Mouse (Mus musculus) liver, embryonic 14.5 days (tissue): ENCODE results near the gene Ankrd11.

ENCODE experiments used
- CTCF ChIP-seq: IDR thresholded peaks from 2 replicates; pipeline ENCODE4 v1.5.1; 2016; ENCODE audit warnings: antibody characterized with exemption, low read depth, control low read depth
- EP300 ChIP-seq: IDR thresholded peaks from 2 replicates; pipeline ENCODE4 v1.6.1; 2016; ENCODE audit warnings: antibody characterized with exemption, low read depth

DNA sequence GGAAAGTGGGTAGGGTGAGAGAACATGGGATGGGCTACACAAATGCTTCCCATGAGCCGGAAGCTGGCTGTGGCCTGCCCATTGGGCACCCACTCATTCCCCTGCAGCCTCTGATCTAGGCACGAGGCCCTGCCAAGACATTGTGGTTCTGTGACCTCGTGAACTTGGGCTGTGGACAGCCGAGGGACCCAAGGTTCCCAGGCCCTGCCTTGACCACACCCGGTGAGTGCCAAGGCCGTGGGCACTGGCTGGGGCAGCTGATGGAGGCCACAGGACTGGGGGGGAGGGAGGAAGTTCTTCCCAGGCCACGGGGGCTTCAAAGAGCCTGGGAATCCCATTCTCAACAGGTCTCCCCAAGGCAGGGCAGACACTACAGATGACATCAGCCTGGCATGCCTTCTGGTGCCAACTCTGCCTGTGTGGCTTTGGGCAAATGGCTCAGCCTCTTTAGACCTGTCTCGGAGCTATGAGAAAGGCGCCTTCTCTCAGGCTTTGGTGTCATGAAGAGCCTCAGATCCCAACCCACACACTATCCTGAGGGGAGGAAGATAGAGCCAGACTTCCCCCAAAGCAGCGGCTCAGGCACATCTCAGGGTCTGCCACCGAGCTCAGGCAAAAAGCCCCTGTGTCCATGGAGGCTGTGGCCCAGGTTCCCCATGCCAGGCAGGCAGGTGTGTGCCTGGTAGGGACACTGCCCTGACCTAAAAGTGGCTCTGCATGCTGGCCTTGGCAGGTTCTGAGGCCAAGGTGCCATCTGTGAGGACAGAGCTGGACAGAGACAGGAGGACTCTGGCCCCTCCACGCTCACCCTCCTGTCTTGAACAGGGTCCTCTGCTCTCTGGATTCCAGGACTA, 190.2 kb downstream of the Ankrd11 start:
- no peak for TF ChIP-seq CTCF
- no peak for TF ChIP-seq EP300
